Mouse (Mus musculus) skeletal muscle tissue, adult 2 months (tissue): ENCODE measurements at regions not wholly inside any gene's neighbourhood (a gene's known extent, or its start where the extent isn't known, plus 50 kb on each side); places are given as distances from the start of the nearest gene placed in this dataset.
"Not testable (repeated sequence)": the region's sequence is repeated elsewhere in the genome, so short reads cannot be mapped to it uniquely, and the experiment has no call there.

Experiments
- DNase-seq: peaks from one replicate; pipeline ENCODE4 v3.0.0-alpha.2; 2012; ENCODE audit warnings: low read depth, low spot score

DNA sequence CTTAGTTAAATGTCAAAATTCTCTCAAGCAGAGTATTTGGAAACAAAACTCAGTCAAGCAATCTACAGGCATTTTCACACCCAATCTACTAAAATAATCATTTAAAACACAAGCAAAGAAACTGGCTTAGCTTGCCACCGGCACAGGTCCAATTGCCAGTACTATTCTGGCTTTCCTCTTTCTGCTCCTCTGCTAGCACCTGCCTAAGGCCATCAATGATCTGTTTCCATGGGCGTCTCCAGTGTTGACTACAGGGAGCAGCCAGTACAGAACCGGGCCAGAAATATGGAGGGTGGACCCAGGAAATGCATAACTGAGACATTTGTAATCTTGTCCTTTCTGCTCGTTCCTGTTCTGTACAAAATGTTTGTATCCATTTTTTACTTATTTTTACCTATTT is 96.4 kb upstream of the C6 start:
- DNase-seq = peak; percentile 32

DNA sequence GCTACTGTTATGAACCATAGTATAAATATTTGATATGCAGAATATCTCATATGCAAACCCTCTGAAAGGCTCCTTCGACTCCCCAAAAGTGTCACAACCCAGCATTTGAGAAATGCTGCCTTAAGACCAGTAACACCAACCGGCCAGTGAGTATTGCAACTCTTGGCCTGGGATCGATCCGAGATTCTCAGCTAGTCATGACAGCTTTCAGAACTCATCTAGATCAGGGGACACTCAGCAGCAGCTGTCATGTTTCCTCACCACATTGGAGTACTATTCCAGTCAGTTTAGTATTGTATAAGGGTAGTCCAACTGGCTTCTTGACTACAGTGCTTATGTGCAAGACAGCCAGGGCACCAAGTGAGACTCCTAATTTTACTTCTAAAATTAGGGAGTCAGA is 85.3 kb upstream of the C6 start:
- DNase-seq = no peak

DNA sequence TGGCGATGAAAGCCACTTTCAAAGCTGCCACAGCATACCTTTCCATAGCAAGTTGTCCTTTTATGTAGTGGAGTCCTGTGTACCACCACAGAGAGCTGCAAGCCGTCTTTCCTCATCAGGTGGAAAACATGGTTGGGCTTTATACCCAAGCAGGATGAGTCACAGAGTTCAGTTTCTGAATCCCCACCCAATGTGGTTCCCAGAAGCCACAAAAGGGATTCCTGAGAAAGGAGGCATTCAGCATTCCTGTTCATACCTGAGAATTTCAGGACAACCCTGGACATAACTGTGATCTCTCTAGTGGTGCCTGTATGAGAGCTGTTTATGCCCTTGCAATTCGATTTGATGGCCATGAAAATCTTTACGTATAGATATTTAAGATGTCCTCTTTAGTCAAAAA is 84.1 kb upstream of the C6 start:
- no peak for DNase-seq

DNA sequence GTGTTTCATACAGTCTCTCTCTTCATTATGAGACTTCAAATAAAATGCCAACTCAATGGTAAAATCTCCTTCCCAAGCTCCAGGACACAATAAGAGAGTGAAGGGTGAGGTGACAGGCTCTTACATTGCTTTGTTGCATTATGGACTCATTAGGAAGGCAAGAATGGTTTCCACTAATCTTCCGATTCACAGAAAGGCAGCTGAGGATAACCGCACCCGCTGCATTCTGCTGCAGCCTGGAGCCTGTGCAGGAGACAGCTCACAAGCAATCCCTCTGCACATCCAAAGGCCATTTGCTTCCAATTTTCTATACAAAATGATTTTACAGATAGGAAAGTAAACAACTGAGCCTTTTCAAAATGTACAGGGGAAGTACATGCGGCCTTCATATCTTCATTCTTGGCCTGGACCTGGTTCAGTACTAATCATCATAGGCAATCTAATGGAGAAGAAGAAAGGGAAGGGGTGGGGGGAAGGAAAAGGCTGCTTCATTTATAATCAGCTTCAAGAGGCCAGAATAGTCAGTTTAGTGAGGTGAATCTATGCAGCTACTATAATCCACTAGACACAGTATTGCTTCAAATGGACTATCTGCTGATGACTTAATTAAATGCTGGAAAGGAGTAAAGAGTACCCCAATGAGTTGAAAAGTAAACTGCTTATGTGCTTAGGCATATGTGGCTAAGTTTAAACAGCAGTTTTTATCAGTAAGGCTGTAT is 82.9 kb upstream of the C6 start:
- DNase-seq = no peak

DNA sequence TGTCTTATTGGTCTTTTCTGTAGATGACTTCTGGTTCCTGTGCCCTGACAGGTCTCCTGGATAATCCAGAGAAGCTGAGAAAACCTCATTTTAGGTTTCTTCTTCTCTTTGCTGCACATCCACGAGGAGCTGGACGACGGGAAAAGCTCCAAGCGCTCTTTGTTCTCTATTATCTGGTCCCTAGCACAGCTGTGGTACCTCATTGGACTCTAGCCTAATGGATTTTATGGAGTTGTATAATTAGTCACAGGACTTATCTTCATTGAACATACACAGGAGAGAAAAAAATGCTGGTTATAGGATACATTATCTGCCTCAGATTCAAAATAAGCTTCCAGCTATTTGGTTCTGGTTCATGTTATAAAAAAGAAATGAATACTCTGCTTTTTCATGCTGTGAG is 78.3 kb upstream of the C6 start:
- no peak for DNase-seq

DNA sequence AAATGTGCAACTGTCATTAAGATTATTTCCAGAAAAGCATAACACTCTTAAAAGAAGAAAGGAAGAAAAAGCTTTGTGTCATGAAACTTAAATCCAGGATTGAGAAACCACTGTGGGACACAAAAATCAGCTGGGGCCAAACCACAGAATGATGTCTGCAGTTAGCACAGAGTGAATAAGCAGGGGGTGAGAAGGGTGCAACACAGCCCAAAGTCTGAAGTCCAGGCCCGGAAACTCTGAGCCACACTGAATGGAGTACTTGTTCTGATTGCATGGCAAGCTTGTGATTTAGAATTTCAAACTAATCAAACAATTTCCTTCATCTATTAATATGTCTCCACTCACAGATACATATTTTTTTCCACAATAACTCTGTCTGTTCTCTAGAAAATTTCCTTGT is 73.3 kb upstream of the C6 start:
- DNase-seq = no peak

DNA sequence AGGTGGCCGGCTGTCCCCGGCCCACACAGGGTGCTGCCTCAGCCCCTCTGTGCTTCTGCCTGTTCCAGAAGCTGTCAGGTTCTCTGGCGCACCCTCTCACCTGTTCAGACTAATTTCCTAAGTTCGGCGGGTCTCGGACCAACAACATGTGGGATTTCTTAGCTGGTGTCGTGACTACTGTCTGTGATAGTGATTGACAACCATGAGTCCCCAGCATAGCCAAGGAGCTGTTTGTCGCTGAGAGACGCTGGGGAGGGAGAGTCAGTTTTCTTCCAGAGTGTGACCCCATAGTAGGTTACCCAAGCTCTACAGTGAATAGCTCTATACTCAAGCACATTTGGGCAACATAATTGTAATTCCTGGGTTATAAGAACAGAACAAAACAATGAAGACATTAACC is 54.1 kb upstream of the C6 start:
- not testable (repeated sequence) for DNase-seq
